Mouse (Mus musculus) kidney, embryonic 15.5 days (tissue): ENCODE measurements around the gene Gm20920. TPM values are rescaled to one million over a fixed set of nuclear protein-coding genes. Genes with fewer than 3 reads are reported as not detected.
"Not testable (repeated sequence)": the region's sequence is repeated elsewhere in the genome, so short reads cannot be mapped to it uniquely, and the experiment has no call there.

Experiments used
- ATAC-seq: fragments of 200-750 bp; cut with Nextera tagmentation; replicated peaks from 2 replicates; pipeline ENCODE4 v1.8.0; 2017; ENCODE audit warnings: moderate TSS enrichment; ENCODE audit not compliant: low FRiP score
- H3K27ac ChIP-seq: fragments of 300-500 bp; sonication (generic); 2 replicates; pipeline ENCODE4 v1.5.1; 2015; ENCODE audit warnings: mild to moderate bottlenecking, inconsistent platforms
- H3K27me3 ChIP-seq: fragments of 300-500 bp; sonication (generic); 2 replicates; pipeline ENCODE4 v1.6.1; 2015; ENCODE audit warnings: inconsistent platforms
- H3K36me3 ChIP-seq: fragments of 300-500 bp; sonication (generic); 2 replicates; pipeline ENCODE4 v1.6.1; 2015; ENCODE audit warnings: inconsistent platforms
- H3K4me1 ChIP-seq: fragments of 300-500 bp; sonication (generic); 2 replicates; pipeline ENCODE4 v1.6.1; 2015; ENCODE audit warnings: inconsistent platforms
- H3K4me2 ChIP-seq: fragments of 300-500 bp; sonication (generic); 2 replicates; pipeline ENCODE4 v1.6.1; 2015; ENCODE audit warnings: moderate library complexity, mild to moderate bottlenecking, inconsistent platforms
- H3K4me3 ChIP-seq: fragments of 300-500 bp; sonication (generic); replicated peaks from 2 replicates; pipeline ENCODE4 v1.5.1; 2015; ENCODE audit warnings: mild to moderate bottlenecking, inconsistent platforms
- H3K9ac ChIP-seq: fragments of 300-500 bp; sonication (generic); 2 replicates; pipeline ENCODE4 v1.6.1; 2015; ENCODE audit warnings: mild to moderate bottlenecking, inconsistent platforms
- H3K9me3 ChIP-seq: fragments of 300-500 bp; sonication (generic); replicated peaks from 2 replicates; pipeline ENCODE4 v1.6.1; 2016; ENCODE audit warnings: inconsistent platforms
- WGBS: fragments of 180-500 bp; shearing (Covaris S2); methylation state at CpG from one replicate; pipeline ENCODE4 v1.1.7; 2015; ENCODE audit warnings: mixed read lengths; 5-methylcytosine and 5-hydroxymethylcytosine counted together
- polyA plus RNA-seq: library from polyadenylated mRNA; unstranded; fragments of >200 nt; fragmentation: Nextera tagmentation; extraction: Ambion mirVana; gene quantifications from 2 replicates; pipeline ENCODE4 v1.2.1, GENCODE M21; 2015

Gene Gm20920
- not detected in 2 replicates for polyA plus RNA-seq

GRCm38 (mm10) chrY:51851820-51852219 lies at the start of gene Gm20920:
Gene Gm20920, plus strand, starts transcription at chrY:51852120.
- not testable (repeated sequence) for H3K4me3 ChIP-seq, H3K9me3 ChIP-seq, H3K4me2 ChIP-seq, H3K27me3 ChIP-seq, H3K36me3 ChIP-seq, H3K4me1 ChIP-seq, ATAC-seq, H3K27ac ChIP-seq, H3K9ac ChIP-seq
- WGBS: no CpG with 5 or more reads among the region's 6 CpGs
